Mouse (Mus musculus) lung, postnatal 0 days (tissue): Measurements from ENCODE around the gene Camkmt.

Experiments
- CTCF ChIP-seq: IDR thresholded peaks from 2 replicates; pipeline ENCODE4 v1.5.1; 2016; ENCODE audit warnings: antibody characterized with exemption, mild to moderate bottlenecking
- EP300 ChIP-seq: IDR thresholded peaks from 2 replicates; pipeline ENCODE4 v1.6.1; 2016; ENCODE audit warnings: antibody characterized with exemption, mild to moderate bottlenecking, control low read depth

DNA sequence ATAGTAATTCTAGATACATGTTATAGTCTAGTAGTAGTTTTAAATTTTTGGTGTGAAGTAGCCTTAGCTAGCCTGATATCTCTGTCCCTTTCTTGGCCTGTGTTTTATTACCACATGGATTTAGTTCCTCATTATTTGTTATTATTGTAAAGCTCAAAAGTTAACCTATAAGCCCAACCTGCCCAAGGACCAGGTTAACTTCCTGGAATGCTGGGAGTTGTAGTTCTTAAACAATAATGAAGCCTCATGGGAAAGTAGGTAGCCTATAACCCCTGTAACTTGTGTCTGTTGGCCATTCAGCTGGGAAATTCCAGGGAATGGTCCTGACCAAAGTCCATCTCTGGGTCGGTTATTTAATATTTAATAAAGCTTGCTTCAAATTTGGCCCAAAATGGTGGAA lies 58.0 kb downstream of the Camkmt start:
- no peak for TF ChIP-seq EP300
- no peak for TF ChIP-seq CTCF
